Mouse (Mus musculus) heart, embryonic 11.5 days (tissue): ENCODE measurements around the gene Lmo2. TPM values are rescaled to one million over a fixed set of nuclear protein-coding genes. Genes with fewer than 3 reads are reported as not detected.

Experiments
- ATAC-seq: fragments of 200-750 bp; cut with Nextera tagmentation; replicated peaks from 2 replicates; pipeline ENCODE4 v1.8.0; 2017; ENCODE audit warnings: moderate library complexity; ENCODE audit not compliant: insufficient number of reproducible peaks, low FRiP score, low TSS enrichment
- H3K27ac ChIP-seq: fragments of 300-500 bp; sonication (generic); 2 replicates; pipeline ENCODE4 v1.5.1; 2014; ENCODE audit warnings: mild to moderate bottlenecking, low read depth, low read length
- H3K27me3 ChIP-seq: fragments of 300-500 bp; sonication (generic); 2 replicates; pipeline ENCODE4 v1.6.1; 2014; ENCODE audit warnings: mild to moderate bottlenecking, low read length, mixed read lengths; ENCODE audit not compliant: control insufficient read depth, insufficient read depth
- H3K36me3 ChIP-seq: fragments of 300-500 bp; sonication (generic); 2 replicates; pipeline ENCODE4 v1.6.1; 2014; ENCODE audit warnings: mild to moderate bottlenecking, low read length, moderate library complexity, mixed read lengths; ENCODE audit not compliant: control insufficient read depth, insufficient read depth
- H3K4me1 ChIP-seq: fragments of 300-500 bp; sonication (generic); 2 replicates; pipeline ENCODE4 v1.6.1; 2014; ENCODE audit warnings: low read length; ENCODE audit not compliant: control insufficient read depth, insufficient read depth
- H3K4me2 ChIP-seq: fragments of 300-500 bp; sonication (generic); 2 replicates; pipeline ENCODE4 v1.6.1; 2014; ENCODE audit warnings: mild to moderate bottlenecking, moderate library complexity
- H3K4me3 ChIP-seq: fragments of 300-500 bp; sonication (generic); 2 replicates; pipeline ENCODE4 v1.5.1; 2014; ENCODE audit warnings: low read depth, low read length
- H3K9ac ChIP-seq: fragments of 300-500 bp; sonication (generic); 2 replicates; pipeline ENCODE4 v1.6.1; 2014; ENCODE audit warnings: mild to moderate bottlenecking, low read depth, low read length, moderate library complexity
- H3K9me3 ChIP-seq: fragments of 300-500 bp; sonication (generic); replicated peaks from 2 replicates; pipeline ENCODE4 v1.6.1; 2016; ENCODE audit warnings: low read length; ENCODE audit not compliant: control insufficient read depth
- WGBS: fragments of 180-500 bp; shearing (Covaris S2); extraction: QIAGEN DNeasy Blood & Tissue Kit; methylation state at CpG from one replicate; pipeline ENCODE4 v1.1.7; 2014; ENCODE audit not compliant: insufficient replicate concordance; 5-methylcytosine and 5-hydroxymethylcytosine counted together
- polyA plus RNA-seq: library from polyadenylated mRNA; unstranded; fragments of >200 nt; fragmentation: Nextera tagmentation; extraction: Ambion mirVana; gene quantifications from 2 replicates; pipeline ENCODE4 v1.2.1, GENCODE M21; 2014

Lmo2 gene
- polyA plus RNA-seq, 1 experiment from 2014 or later, result 27.9 TPM

DNA sequence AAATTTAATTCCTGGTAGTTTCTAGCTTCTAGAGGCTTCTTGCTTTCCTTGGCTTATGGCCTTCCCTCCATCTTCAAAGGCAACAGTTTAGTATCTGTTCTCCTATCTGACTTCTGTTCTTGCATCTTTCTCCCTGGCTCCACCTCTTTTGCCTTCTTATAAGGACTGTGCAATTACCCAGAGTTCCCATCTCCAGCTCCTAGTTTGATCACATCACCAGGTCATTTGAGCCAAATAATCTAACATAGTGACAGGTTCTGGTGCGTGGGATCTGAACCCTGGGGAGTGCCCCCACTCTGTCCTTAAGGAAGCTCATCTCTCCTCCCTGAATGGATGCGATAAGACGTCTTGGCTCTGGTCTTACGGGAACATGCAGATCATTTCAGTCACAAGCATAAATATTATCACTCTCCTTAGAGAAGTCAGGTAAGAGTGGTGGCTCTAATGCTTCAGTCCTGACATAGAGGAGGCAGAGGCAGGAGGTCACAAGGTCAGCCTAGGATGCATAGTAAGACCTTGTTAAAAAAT, 31.1 kb upstream of the Lmo2 start:
- Histone ChIP-seq H3K27me3 (0 out of 2 replicates have a peak, but pooled peaks cover 3% of the 10 kb centered on the region), H3K4me3 (no peak overlapping the region), H3K9me3 (no peaks in the 10 kb centered on the region), H3K9ac (no peak overlapping the region), H3K4me2 (no peak overlapping the region), H3K36me3 (no peaks in the 10 kb centered on the region), H3K27ac (no peak overlapping the region), H3K4me1 (no peaks in the 10 kb centered on the region)
- WGBS, result 84% methylated on average over 4 of the region's 4 CpGs
- no peak for ATAC-seq

GRCm38 (mm10) chr2:103927610-103928145, 30.1 kb upstream of the Lmo2 start:
- no peak overlapping the region for H3K4me3 ChIP-seq
- 79% methylated on average over 1 of the region's 1 CpGs for WGBS
- no peak overlapping the region for H3K9ac ChIP-seq
- H3K36me3 ChIP-seq, result no peaks in the 10 kb centered on the region
- H3K27ac ChIP-seq, result no peak overlapping the region
- H3K27me3 ChIP-seq, result 0 out of 2 replicates have a peak, but pooled peaks cover 3% of the 10 kb centered on the region
- no peak for ATAC-seq
- no peaks in the 10 kb centered on the region for H3K9me3 ChIP-seq
- no peaks in the 10 kb centered on the region for H3K4me1 ChIP-seq
- no peak overlapping the region for H3K4me2 ChIP-seq

- Histone ChIP-seq H3K27me3 (0 out of 2 replicates have a peak, but pooled peaks cover 3% of the 10 kb centered on the region), H3K4me3 (no peak overlapping the region)
- WGBS, result 67% methylated on average over 13 of the region's 13 CpGs
Measured at GRCm38 (mm10) chr2:103930306-103931019, 27.3 kb upstream of the Lmo2 start.

GRCm38 (mm10) chr2:103931511-103931911, 26.3 kb upstream of the Lmo2 start:
- WGBS, result 58% methylated on average over 7 of the region's 7 CpGs
- no peak for ATAC-seq
- 0 out of 2 replicates have a peak, but pooled peaks cover 3% of the 10 kb centered on the region for H3K27me3 ChIP-seq

More at GRCm38 (mm10) chr2:103930306-103931019, 27.3 kb upstream of the Lmo2 start:
- Histone ChIP-seq H3K36me3 (no peaks in the 10 kb centered on the region), H3K4me2 (no peak overlapping the region), H3K9ac (no peak overlapping the region), H3K4me1 (no peaks in the 10 kb centered on the region), H3K9me3 (no peaks in the 10 kb centered on the region), H3K27ac (no peak overlapping the region)
- no peak for ATAC-seq

GRCm38 (mm10) chr2:103932025-103932424, 25.8 kb upstream of the Lmo2 start:
- no peak overlapping the region for H3K4me3 ChIP-seq
- H3K27ac ChIP-seq, result no peak overlapping the region
- H3K4me2 ChIP-seq, result no peak overlapping the region
- WGBS, result 54% methylated on average over 2 of the region's 2 CpGs
- H3K9ac ChIP-seq, result no peak overlapping the region
- no peak for ATAC-seq
- H3K36me3 ChIP-seq, result no peaks in the 10 kb centered on the region
- no peaks in the 10 kb centered on the region for H3K9me3 ChIP-seq
- H3K4me1 ChIP-seq, result no peaks in the 10 kb centered on the region
- H3K27me3 ChIP-seq, result 0 out of 2 replicates have a peak, but pooled peaks cover 3% of the 10 kb centered on the region

More at GRCm38 (mm10) chr2:103931511-103931911, 26.3 kb upstream of the Lmo2 start:
- H3K9ac ChIP-seq, result no peak overlapping the region
- H3K4me1 ChIP-seq, result no peaks in the 10 kb centered on the region
- no peak overlapping the region for H3K27ac ChIP-seq
- no peaks in the 10 kb centered on the region for H3K36me3 ChIP-seq
- H3K4me3 ChIP-seq, result no peak overlapping the region
- no peak overlapping the region for H3K4me2 ChIP-seq
- no peaks in the 10 kb centered on the region for H3K9me3 ChIP-seq

DNA sequence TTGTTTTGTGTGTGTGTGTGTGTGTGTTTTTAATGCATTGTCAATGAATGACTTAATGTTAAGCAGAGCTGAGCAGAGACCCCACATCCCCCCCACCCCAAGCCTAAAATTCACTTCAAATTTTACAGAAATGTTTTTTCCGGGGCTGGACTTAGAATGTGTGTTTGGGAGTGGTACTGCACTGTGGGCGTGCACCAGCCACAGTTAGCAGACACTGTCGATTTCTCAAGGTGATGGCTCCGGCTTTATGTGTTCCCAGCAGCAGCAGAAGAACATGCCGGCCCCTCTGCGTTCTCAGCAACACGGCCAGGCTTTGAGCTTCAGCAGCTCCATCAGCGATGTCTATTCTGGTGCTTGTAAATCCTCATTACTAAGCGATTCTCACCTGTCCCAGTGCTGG, 25.3 kb upstream of the Lmo2 start:
- ATAC-seq, result no peak
- H3K9ac ChIP-seq, result no peak overlapping the region

DNA sequence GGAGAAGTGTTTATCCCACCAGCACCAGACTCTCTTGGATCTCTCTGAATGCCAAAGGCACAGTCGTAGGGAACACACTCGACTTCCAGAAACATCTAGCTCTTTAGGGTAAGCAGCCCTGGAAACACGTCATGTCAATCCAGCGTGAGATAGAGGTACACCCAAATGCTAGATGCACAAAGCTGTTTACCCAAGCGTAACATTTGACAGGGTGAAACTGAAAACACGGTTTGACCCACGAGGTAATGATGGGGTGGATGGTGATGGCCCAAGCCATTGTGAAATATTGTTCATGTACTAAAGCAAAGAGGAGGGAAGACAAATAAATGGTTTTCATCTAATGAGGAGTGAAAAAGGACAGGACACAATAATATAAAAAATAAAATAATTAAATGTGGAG, 23.5 kb upstream of the Lmo2 start:
- no peak overlapping the region for H3K9ac ChIP-seq
- H3K27me3 ChIP-seq, result no peaks in the 10 kb centered on the region
- H3K27ac ChIP-seq, result no peak overlapping the region
- H3K4me2 ChIP-seq, result no peak overlapping the region
- no peaks in the 10 kb centered on the region for H3K4me1 ChIP-seq
- H3K9me3 ChIP-seq, result no peaks in the 10 kb centered on the region
- 69% methylated on average over 7 of the region's 7 CpGs for WGBS
- ATAC-seq, result no peak
- no peak overlapping the region for H3K4me3 ChIP-seq
- no peaks in the 10 kb centered on the region for H3K36me3 ChIP-seq

More for the DNA sequence above, 25.3 kb upstream of the Lmo2 start:
- Histone ChIP-seq H3K9me3 (no peaks in the 10 kb centered on the region), H3K4me1 (no peaks in the 10 kb centered on the region), H3K36me3 (no peaks in the 10 kb centered on the region), H3K4me2 (no peak overlapping the region), H3K4me3 (no peak overlapping the region), H3K27ac (no peak overlapping the region), H3K27me3 (0 out of 2 replicates have a peak, but pooled peaks cover 1% of the 10 kb centered on the region)
- 77% methylated on average over 9 of the region's 9 CpGs for WGBS

- H3K4me2 ChIP-seq, result no peak overlapping the region
- H3K4me3 ChIP-seq, result no peak overlapping the region
- H3K4me1 ChIP-seq, result no peaks in the 10 kb centered on the region
- 77% methylated on average over 3 of the region's 3 CpGs for WGBS
- H3K36me3 ChIP-seq, result no peaks in the 10 kb centered on the region
- no peak overlapping the region for H3K27ac ChIP-seq
- ATAC-seq, result no peak
- no peaks in the 10 kb centered on the region for H3K9me3 ChIP-seq
- no peaks in the 10 kb centered on the region for H3K27me3 ChIP-seq
- H3K9ac ChIP-seq, result no peak overlapping the region
Measured at GRCm38 (mm10) chr2:103934670-103935069, 23.1 kb upstream of the Lmo2 start.
